Mouse (Mus musculus): ENCODE measurements around the gene Gm20683.

Gene Gm20683

DNA sequence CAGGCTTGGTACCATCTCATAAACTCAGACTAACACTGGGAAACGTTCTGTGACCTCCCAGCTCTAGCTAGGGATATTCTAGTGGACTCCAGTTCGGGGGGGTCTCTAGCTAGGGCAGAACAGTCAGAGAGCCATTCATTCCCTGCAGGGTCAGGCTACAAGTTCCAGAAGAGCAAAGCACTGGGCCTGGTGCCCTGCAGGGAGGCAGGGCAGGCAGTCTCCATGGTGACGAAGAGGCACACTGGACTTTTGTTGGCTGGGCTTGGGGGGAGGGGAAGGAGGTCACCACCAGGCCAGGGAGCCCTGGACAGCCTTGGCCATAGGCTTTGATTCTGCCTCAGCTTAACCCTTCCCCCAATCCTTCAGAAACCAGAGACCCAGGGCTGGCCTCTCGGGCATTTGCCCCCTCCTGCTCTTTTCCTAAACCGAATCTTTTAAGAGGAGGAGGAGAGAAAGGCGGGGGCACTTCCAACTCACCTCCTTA lies 45.9 kb downstream of the Gm20683 start, which contains the start of gene AC134908.4:
AC134908.4 (minus strand) TSS at position 51 of the 484 bp plus-strand sequence.
- DNase-seq (ENCODE audit: low read depth): no peak

DNA sequence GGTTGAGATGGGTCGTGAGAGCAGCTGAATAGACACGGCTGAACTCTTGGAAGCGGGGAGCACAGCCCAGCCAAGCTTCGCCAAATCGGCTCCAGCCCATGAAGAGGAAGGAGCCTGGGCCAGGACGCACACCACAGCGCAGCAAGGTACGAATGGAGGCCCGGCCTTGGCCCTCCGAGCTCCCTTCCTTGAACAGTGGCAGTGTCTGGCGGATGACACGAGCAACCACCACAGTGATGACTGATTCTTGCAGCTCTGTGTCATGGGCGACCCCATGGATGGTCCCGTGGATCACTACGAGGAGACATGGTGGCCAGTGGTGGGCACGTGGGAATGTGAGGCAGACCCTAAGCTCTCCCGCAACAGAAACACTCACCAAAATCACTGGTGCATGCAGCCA lies 46.6 kb downstream of the Gm20683 start:
- no peak for DNase-seq (ENCODE audit: low read depth)

GRCm38 (mm10) chr17:25794197-25794596 lies 47.4 kb downstream of the Gm20683 start:
- no peak for DNase-seq (ENCODE audit: low read depth)

GRCm38 (mm10) chr17:25792615-25793014 lies 48.9 kb downstream of the Gm20683 start, which contains the start of gene Fam173a:
TSS of gene Fam173a (minus strand) at chr17:25792901.
- peak; percentile 88 for DNase-seq (ENCODE audit: low read depth)

- DNase-seq (ENCODE audit: low read depth): peak; percentile 95
These were observed 49.6 kb downstream of the Gm20683 start for GRCm38 (mm10) chr17:25791843-25792527.

- DNase-seq (ENCODE audit: low read depth): no peak
These were observed 50.2 kb downstream of the Gm20683 start for GRCm38 (mm10) chr17:25791320-25791842.

DNA sequence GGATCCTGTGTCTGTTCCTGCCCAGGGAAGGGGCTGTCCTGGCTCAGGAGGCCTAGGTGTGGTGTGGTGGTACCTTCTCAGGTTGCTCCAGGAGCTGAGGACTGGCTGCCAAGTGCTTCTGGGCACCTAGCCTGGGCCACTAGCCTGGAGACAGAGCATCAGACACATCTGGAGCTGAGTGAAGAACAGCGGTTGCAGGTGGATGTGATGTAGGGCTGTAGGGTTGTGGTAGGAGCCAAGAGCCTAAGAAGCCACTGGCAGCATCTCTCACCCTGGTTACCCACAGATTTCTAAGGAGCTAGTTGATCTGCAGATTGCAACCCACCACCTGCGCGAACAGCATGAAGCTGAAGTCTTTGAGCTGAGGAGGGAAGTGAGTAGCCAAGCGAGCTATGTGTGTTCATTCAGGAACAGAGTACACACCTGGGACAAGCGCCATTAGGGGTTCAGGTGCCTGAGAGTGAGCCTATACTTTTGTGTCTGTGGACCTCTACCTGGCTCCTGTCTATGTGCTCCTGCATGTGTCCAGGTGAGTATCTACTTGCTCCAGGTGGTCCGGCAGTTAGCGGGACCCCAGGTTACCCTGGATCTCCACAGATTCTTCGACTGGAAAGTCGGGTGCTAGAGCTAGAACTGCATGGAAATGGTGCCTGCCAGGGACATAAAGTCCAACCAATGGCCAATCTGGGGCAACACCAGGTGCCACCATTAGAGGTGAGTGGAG lies 54.6 kb downstream of the Gm20683 start:
- DNase-seq (ENCODE audit: low read depth): no peak

DNA sequence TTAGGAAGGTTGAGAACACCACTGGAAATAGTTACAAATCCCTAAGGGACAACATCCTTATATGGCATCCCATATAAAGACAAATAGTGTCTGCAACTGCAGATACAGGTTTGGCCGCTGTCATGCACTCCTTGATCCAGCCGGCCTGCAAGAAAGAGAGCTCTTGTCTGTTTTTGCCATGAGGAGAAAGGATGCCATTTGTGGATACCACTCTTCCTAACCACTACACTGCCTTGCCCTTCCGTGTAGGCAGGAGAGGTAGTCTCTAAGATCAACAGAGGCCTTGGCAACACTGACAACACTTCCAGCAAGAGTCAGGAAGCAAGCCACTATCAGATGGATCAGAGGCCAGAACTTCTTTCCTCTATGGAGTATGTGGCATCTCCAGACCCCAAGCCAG lies 55.3 kb downstream of the Gm20683 start, which contains the start of gene Ccdc78:
Ccdc78 (plus strand) TSS at position 301 of the 400 bp plus-strand sequence.
- no peak for DNase-seq (ENCODE audit: low read depth)

GRCm38 (mm10) chr17:25785281-25785745 lies 56.2 kb downstream of the Gm20683 start, which contains the start of gene Haghl:
TSS of gene Haghl (minus strand) at chr17:25785673.
- DNase-seq (ENCODE audit: low read depth): peak; percentile 99

All from induced T-regulatory cell, adult 2 months (primary cell).